Mouse (Mus musculus): ENCODE results near the gene Gm10073.
"Not testable (repeated sequence)": the region's sequence is repeated elsewhere in the genome, so short reads cannot be mapped to it uniquely, and the experiment has no call there.

Gm10073 gene

GRCm38 (mm10) chr8:106599265-106599979, 26.2 kb upstream of the Gm10073 start:
- no peak for DNase-seq (ENCODE audit: low spot score in 2 of 2)

GRCm38 (mm10) chr8:106597067-106597466, 23.8 kb upstream of the Gm10073 start:
- DNase-seq (ENCODE audit: low spot score in 2 of 2) = no peak

- DNase-seq (ENCODE audit: low spot score in 2 of 2) = not testable (repeated sequence)
These were observed 22.4 kb upstream of the Gm10073 start for GRCm38 (mm10) chr8:106595623-106596022.

GRCm38 (mm10) chr8:106592458-106592857, 19.2 kb upstream of the Gm10073 start:
- DNase-seq (ENCODE audit: low spot score in 2 of 2) = no peak

- DNase-seq (ENCODE audit: low spot score in 2 of 2) = no peak
These were observed 15.5 kb upstream of the Gm10073 start for GRCm38 (mm10) chr8:106588443-106589431.

GRCm38 (mm10) chr8:106586896-106587295, 13.6 kb upstream of the Gm10073 start:
- DNase-seq (ENCODE audit: low spot score in 2 of 2) = no peak

GRCm38 (mm10) chr8:106585671-106586037, 12.4 kb upstream of the Gm10073 start:
- DNase-seq (ENCODE audit: low spot score in 2 of 2) = no peak

GRCm38 (mm10) chr8:106584942-106585670, 11.8 kb upstream of the Gm10073 start:
- no peak for DNase-seq (ENCODE audit: low spot score in 2 of 2)

GRCm38 (mm10) chr8:106581344-106582088, 8.3 kb upstream of the Gm10073 start:
- no peak for DNase-seq (ENCODE audit: low spot score in 2 of 2)

- DNase-seq (ENCODE audit: low spot score in 2 of 2) = no peak
These were observed 6.2 kb upstream of the Gm10073 start for GRCm38 (mm10) chr8:106579510-106579909.

GRCm38 (mm10) chr8:106576849-106577555, 3.7 kb upstream of the Gm10073 start:
- DNase-seq (ENCODE audit: low spot score in 2 of 2) = no peak

- no peak for DNase-seq (ENCODE audit: low spot score in 2 of 2)
These were observed 1.0 kb upstream of the Gm10073 start for GRCm38 (mm10) chr8:106574283-106574682.

GRCm38 (mm10) chr8:106572175-106572574, 1.1 kb downstream of the Gm10073 start:
- DNase-seq (ENCODE audit: low spot score in 2 of 2) = not testable (repeated sequence)

- DNase-seq (ENCODE audit: low spot score in 2 of 2) = no peak
These were observed 1.6 kb downstream of the Gm10073 start for GRCm38 (mm10) chr8:106571551-106572172.

- DNase-seq (ENCODE audit: low spot score in 2 of 2) = no peak
These were observed 2.9 kb downstream of the Gm10073 start for GRCm38 (mm10) chr8:106570386-106570785.

- DNase-seq (ENCODE audit: low spot score in 2 of 2) = no peak
These were observed 4.3 kb downstream of the Gm10073 start for GRCm38 (mm10) chr8:106569006-106569405.

GRCm38 (mm10) chr8:106563691-106564182, 9.5 kb downstream of the Gm10073 start:
- DNase-seq (ENCODE audit: low spot score in 2 of 2) = peak; percentile 62 to 65

- DNase-seq (ENCODE audit: low spot score in 2 of 2) = peak; percentile 75 to 78
These were observed 12.0 kb downstream of the Gm10073 start for GRCm38 (mm10) chr8:106561097-106561865.

GRCm38 (mm10) chr8:106559844-106560243, 13.4 kb downstream of the Gm10073 start:
- DNase-seq (ENCODE audit: low spot score in 2 of 2) = no peak

Measured in urinary bladder, postnatal 4 days (tissue).